Mouse (Mus musculus) neutrophil, adult 5-6 weeks (primary cell): Measurements from ENCODE around the gene Igfbp2. TPM values are rescaled to one million over a fixed set of nuclear protein-coding genes. Genes with fewer than 3 reads are reported as not detected.
A peak's percentile ranks its signal among the peaks of the same experiment; 100 is the strongest.

Experiments
- ATAC-seq: fragments of 151-379, 151-347 bp; 2 replicates; pipeline ENCODE4 v1.8.0; 2017; ENCODE audit warnings: mild to moderate bottlenecking, moderate TSS enrichment; ENCODE audit not compliant: insufficient number of reproducible peaks, poor library complexity, low FRiP score, severe bottlenecking; ENCODE audit errors: extremely low read depth
- total RNA-seq: library from RNA; stranded (forward); fragments of 200-1000 nt; gene quantifications from 2 replicates; pipeline ENCODE4 v1.2.3, GENCODE M21; 2017

Igfbp2 gene
- total RNA-seq, 1 experiment from 2014 or later = not detected

GRCm38 (mm10) chr1:72868429-72869215, 44.3 kb downstream of the Igfbp2 start:
- no peak for ATAC-seq

GRCm38 (mm10) chr1:72869275-72869674, 45.0 kb downstream of the Igfbp2 start:
- ATAC-seq = no peak

- ATAC-seq = 0 out of 2 replicates have a peak, but pooled peaks have one; percentile 15
Observed at GRCm38 (mm10) chr1:72869681-72870614, 45.6 kb downstream of the Igfbp2 start.

- ATAC-seq = no peak
Observed at GRCm38 (mm10) chr1:72870615-72871336, 46.5 kb downstream of the Igfbp2 start.

- ATAC-seq = no peak
Observed at GRCm38 (mm10) chr1:72871337-72871696, 47.0 kb downstream of the Igfbp2 start.

- no peak for ATAC-seq
Observed at GRCm38 (mm10) chr1:72871697-72872411, 47.6 kb downstream of the Igfbp2 start.

GRCm38 (mm10) chr1:72872521-72872920, 48.2 kb downstream of the Igfbp2 start:
- ATAC-seq = no peak

- ATAC-seq = no peak
Observed at GRCm38 (mm10) chr1:72873078-72873477, 48.8 kb downstream of the Igfbp2 start.

- no peak for ATAC-seq
Observed at GRCm38 (mm10) chr1:72873511-72874286, 49.4 kb downstream of the Igfbp2 start.

GRCm38 (mm10) chr1:72874287-72875211, 50.2 kb downstream of the Igfbp2 start, which contains the start of gene Igfbp5:
Gene Igfbp5, minus strand, starts transcription at chr1:72874884.
- ATAC-seq = no peak

- ATAC-seq = no peak
Observed at GRCm38 (mm10) chr1:72875708-72876107, 51.4 kb downstream of the Igfbp2 start.

GRCm38 (mm10) chr1:72876111-72876510, 51.8 kb downstream of the Igfbp2 start:
- no peak for ATAC-seq

- ATAC-seq = no peak
Observed at GRCm38 (mm10) chr1:72877892-72878291, 53.6 kb downstream of the Igfbp2 start.

- ATAC-seq = no peak
Observed at GRCm38 (mm10) chr1:72878473-72879318, 54.4 kb downstream of the Igfbp2 start.

GRCm38 (mm10) chr1:72879319-72879634, 55.0 kb downstream of the Igfbp2 start:
- no peak for ATAC-seq

- no peak for ATAC-seq
Observed at GRCm38 (mm10) chr1:72885111-72885818, 61.0 kb downstream of the Igfbp2 start.
